Mouse (Mus musculus): ENCODE results near the gene Etv2.

- TF ChIP-seq POLR2A (IDR thresholded peaks at IDR 0.05; ENCODE audit: extremely low read depth, insufficient read depth, low read length) (no peak), CTCF (IDR thresholded peaks at IDR 0.05; ENCODE audit: extremely low read depth, insufficient read depth, low read length) (no peak)
These were observed 42.8 kb upstream of the Etv2 start for GRCm38 (mm10) chr7:30678263-30678975.

All from cortical plate, adult 2 months (tissue).